Mouse (Mus musculus): ENCODE measurements around the gene Spata45.

Spata45 gene

DNA sequence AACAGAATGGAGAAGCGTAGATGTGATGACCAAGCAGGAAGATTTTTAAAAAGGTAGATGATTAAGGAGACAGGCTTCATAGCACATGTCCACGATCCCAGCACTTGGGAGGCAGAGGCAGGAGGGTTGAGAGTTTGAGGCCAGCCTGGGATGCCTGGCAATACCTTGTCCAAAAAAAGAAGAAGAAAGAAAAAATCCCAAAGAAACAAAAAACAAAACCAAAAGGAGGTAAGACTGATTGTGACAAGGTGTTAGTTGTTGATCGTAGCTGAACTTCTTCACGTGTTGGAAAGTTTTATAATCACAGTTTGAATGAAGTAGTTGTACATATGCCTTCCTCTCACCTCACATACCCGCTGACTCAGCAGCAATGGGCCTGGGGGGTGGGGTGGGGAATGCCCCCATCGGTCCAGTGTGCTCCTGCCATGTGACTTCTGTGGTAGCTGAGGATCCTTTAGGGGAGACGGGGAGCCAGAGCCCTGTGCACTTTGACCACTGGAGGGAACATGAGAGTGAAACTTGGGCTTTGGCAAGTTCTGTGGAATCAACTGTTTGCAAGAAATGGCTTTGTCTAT is 50.0 kb downstream of the Spata45 start:
- DNase-seq, result no peak

DNA sequence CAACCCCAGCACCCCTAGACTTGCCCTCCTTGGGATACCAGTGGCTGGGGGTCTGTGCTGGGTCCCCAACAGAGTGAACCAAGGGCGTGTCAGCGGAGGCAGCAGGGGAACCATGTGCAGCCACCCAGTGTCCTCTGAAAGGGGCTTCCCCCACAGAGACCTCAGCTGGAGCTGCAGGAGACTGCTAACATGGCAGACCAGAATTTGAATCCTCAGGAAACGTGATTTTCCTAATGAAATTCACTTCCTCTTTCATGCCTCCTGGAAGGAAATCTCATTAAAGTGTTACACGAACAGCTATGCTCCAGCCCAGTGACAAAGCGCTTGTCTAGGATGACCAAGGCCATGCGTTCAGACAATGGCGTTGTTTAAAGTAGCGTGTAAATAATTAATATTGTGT is 50.5 kb downstream of the Spata45 start:
- no peak for DNase-seq

DNA sequence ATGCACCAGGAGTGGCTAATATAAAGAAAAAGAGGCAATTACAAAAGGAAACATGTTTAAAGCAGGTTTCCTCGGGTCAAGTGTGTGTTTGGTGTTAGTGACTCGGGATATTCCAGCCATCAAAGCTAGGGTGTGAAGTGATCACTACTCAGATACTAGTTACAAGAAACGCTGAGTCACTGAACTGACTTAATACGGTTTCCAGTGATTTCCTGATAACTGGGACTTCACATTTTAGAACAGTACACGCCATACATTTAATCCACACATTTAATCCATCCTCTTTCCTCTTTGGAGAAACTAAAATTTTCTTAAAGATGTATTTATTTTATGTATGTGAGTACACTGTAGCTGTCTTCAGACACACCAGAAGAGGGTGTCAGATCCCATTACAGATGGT is 51.5 kb downstream of the Spata45 start:
- no peak for DNase-seq

DNA sequence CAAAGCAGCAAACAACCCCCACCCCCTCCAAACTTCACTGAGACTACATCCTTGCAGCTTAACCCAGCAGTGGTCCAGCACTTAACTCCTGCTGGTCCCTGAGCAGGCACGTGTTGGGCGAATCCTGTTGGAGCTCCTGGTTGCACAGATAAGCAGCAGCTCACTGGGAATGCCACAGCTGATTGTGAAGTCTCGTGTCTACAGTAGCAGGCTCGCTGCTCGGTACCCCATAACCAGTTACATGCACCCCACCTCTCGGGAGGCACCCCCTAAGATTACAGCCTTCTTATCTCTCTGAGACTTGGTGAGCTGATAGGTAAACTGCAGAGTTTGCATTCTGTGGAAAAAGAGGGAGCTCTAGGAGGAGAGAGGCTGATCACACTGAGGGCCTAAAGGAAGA is 52.9 kb downstream of the Spata45 start:
- DNase-seq, result no peak

DNA sequence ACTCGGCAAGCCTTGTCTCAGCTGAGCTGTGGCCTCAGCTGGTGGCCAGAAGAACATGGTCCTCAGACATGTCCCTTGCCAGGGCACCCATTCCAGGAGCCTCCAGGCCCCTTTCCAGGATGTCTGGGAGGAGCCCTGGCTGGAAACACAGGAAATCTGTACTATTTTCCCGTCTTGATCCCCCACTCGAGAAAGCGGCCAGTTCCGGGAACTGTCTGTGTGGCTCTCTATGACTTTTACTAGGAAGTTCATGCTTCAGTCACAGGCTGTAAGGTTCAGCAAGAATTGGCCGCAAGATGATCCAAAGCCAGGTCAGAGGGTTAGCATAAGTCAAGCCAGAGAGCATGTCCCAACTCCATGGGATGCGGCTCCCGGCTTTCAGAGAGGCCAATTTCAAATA is 55.6 kb downstream of the Spata45 start:
- no peak for DNase-seq
